Mouse (Mus musculus): ENCODE measurements around the gene Cdc42bpa. TPM values are rescaled to one million over a fixed set of nuclear protein-coding genes. Genes with fewer than 3 reads are reported as not detected.

The Cdc42bpa gene
- 13.5 and 13.8 TPM in 2 replicates for polyA plus RNA-seq (2016; fragmentation: Nextera tagmentation; extraction: Ambion mirVana)

- under 1% methylated on average over 104 of the region's 128 CpGs for WGBS (ENCODE audit: insufficient replicate concordance)
- Histone ChIP-seq H3K9ac (peak within 1 kb of the TSS; percentile 96), H3K36me3 (no peaks in the 10 kb centered on the region), H3K4me3 (peak within 1 kb of the TSS; percentile 91), H3K27me3 (replicated peaks) (no peaks in the 10 kb centered on the region; the same call in 1 of the 2 replicates), H3K27ac (peak within 1 kb of the TSS; percentile 96), H3K9me3 (replicated peaks) (no peaks in the 10 kb centered on the region), H3K4me2 (peak within 1 kb of the TSS; percentile 90), H3K4me1 (peaks cover 32% of the 10 kb centered on the region)
- peak; percentile 94 for ATAC-seq
Observed at GRCm38 (mm10) chr1:179959721-179960542, at the start of gene Cdc42bpa. Gene Cdc42bpa, plus strand, starts transcription at chr1:179960472.

DNA sequence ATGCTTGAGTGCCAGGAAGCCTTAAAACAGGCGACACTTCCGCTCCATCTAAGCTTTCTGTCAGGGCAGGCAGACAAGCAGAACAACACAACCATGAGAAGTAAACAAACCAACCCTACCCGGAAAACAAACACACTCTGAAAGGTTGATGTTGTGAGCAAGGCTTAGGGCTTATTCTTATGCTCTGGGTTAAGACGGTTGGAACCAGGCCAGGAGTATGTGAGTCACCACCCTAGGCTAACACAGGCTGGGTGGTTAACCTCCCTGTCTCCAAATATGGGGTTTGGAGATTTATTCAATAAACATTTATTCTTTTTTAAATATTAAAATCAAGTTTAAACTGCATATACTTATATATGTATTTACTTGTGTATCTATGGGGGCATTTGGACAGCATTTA is 46.8 kb upstream of the Cdc42bpa start:
- H3K9ac ChIP-seq: no peak overlapping the region
- H3K4me1 ChIP-seq: no peaks in the 10 kb centered on the region
- H3K4me2 ChIP-seq: no peak overlapping the region
- H3K4me3 ChIP-seq: no peak overlapping the region
- no peaks in the 10 kb centered on the region; the same call in 1 of the 2 replicates for H3K27me3 ChIP-seq (replicated peaks)
- no peak overlapping the region for H3K27ac ChIP-seq
- no peak for ATAC-seq
- no peaks in the 10 kb centered on the region for H3K36me3 ChIP-seq
- no peaks in the 10 kb centered on the region for H3K9me3 ChIP-seq (replicated peaks)
- WGBS (ENCODE audit: insufficient replicate concordance): 75% methylated on average over 4 of the region's 4 CpGs

- Histone ChIP-seq H3K9me3 (replicated peaks) (no peaks in the 10 kb centered on the region), H3K4me1 (no peaks in the 10 kb centered on the region), H3K9ac (no peak overlapping the region), H3K4me2 (no peak overlapping the region), H3K27ac (no peak overlapping the region), H3K27me3 (replicated peaks) (peaks cover 6% of the 10 kb centered on the region; the same call in 1 of the 2 replicates), H3K4me3 (no peak overlapping the region), H3K36me3 (no peaks in the 10 kb centered on the region)
- ATAC-seq: no peak
- WGBS (ENCODE audit: insufficient replicate concordance): 71% methylated on average over 4 of the region's 4 CpGs
Observed at GRCm38 (mm10) chr1:179917036-179917435, 43.2 kb upstream of the Cdc42bpa start.

DNA sequence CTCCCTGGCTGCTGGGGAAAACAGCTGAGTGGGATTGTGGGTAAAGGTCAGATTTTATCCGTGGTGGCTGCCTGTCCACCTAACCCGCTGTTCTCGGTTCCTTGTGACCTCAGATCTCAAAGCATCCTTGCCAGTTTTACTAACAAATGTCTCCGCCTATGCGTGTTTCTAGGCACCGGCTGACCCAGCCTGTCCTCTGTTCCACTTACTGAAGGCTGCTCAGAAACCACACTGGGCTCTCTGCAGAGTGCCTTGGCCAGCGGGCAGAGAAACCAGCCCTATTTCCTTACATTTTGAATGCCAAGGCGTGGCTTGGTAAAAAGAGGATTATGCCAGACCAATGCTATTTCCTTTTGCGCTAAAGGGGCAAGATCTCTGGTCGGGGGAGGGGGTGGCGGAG is 42.8 kb upstream of the Cdc42bpa start:
- Histone ChIP-seq H3K4me1 (no peaks in the 10 kb centered on the region), H3K9me3 (replicated peaks) (no peaks in the 10 kb centered on the region), H3K27me3 (replicated peaks) (peaks cover 6% of the 10 kb centered on the region; the same call in 1 of the 2 replicates), H3K9ac (no peak overlapping the region), H3K27ac (no peak overlapping the region), H3K4me3 (no peak overlapping the region), H3K4me2 (no peak overlapping the region), H3K36me3 (no peaks in the 10 kb centered on the region)
- no peak for ATAC-seq
- 64% methylated on average over 11 of the region's 11 CpGs for WGBS (ENCODE audit: insufficient replicate concordance)

GRCm38 (mm10) chr1:179919656-179920436 is 40.4 kb upstream of the Cdc42bpa start:
- no peaks in the 10 kb centered on the region for H3K4me1 ChIP-seq
- no peak overlapping the region for H3K4me3 ChIP-seq
- no peaks in the 10 kb centered on the region for H3K9me3 ChIP-seq (replicated peaks)
- peaks cover 6% of the 10 kb centered on the region; the same call in 1 of the 2 replicates for H3K27me3 ChIP-seq (replicated peaks)
- no peak overlapping the region for H3K4me2 ChIP-seq
- H3K36me3 ChIP-seq: no peaks in the 10 kb centered on the region
- no peak overlapping the region for H3K27ac ChIP-seq
- no peak for ATAC-seq
- H3K9ac ChIP-seq: no peak overlapping the region
- WGBS (ENCODE audit: insufficient replicate concordance): 78% methylated on average over 8 of the region's 8 CpGs

- 55% methylated on average over 10 of the region's 10 CpGs for WGBS (ENCODE audit: insufficient replicate concordance)
- H3K4me1 ChIP-seq: no peaks in the 10 kb centered on the region
- H3K9ac ChIP-seq: no peak overlapping the region
- no peak overlapping the region for H3K4me3 ChIP-seq
- H3K27ac ChIP-seq: no peak overlapping the region
- H3K9me3 ChIP-seq (replicated peaks): no peaks in the 10 kb centered on the region
- H3K4me2 ChIP-seq: no peak overlapping the region
- 0 out of 2 replicates have a peak, but pooled peaks cover 4% of the 10 kb centered on the region for H3K27me3 ChIP-seq (replicated peaks)
- no peak for ATAC-seq
- no peaks in the 10 kb centered on the region for H3K36me3 ChIP-seq
Observed at GRCm38 (mm10) chr1:179923661-179924405, 36.4 kb upstream of the Cdc42bpa start.

- Histone ChIP-seq H3K27me3 (replicated peaks) (no peaks in the 10 kb centered on the region), H3K4me2 (no peak overlapping the region), H3K4me1 (no peaks in the 10 kb centered on the region), H3K4me3 (no peak overlapping the region), H3K27ac (no peak overlapping the region), H3K36me3 (no peaks in the 10 kb centered on the region), H3K9me3 (replicated peaks) (no peaks in the 10 kb centered on the region), H3K9ac (no peak overlapping the region)
- 74% methylated on average over 6 of the region's 6 CpGs for WGBS (ENCODE audit: insufficient replicate concordance)
- no peak for ATAC-seq
Observed at GRCm38 (mm10) chr1:179926240-179926639, 34.0 kb upstream of the Cdc42bpa start.

- H3K36me3 ChIP-seq: no peaks in the 10 kb centered on the region
- H3K4me3 ChIP-seq: no peak overlapping the region
- H3K4me2 ChIP-seq: no peak overlapping the region
- H3K4me1 ChIP-seq: no peaks in the 10 kb centered on the region
- no peaks in the 10 kb centered on the region for H3K9me3 ChIP-seq (replicated peaks)
- no peak overlapping the region for H3K27ac ChIP-seq
- WGBS (ENCODE audit: insufficient replicate concordance): 52% methylated on average over 6 of the region's 6 CpGs
- no peak for ATAC-seq
- H3K9ac ChIP-seq: no peak overlapping the region
- no peaks in the 10 kb centered on the region for H3K27me3 ChIP-seq (replicated peaks)
Observed at GRCm38 (mm10) chr1:179927102-179927501, 33.2 kb upstream of the Cdc42bpa start.

GRCm38 (mm10) chr1:179928822-179929221 is 31.4 kb upstream of the Cdc42bpa start:
- no peak for ATAC-seq
- H3K4me1 ChIP-seq: no peaks in the 10 kb centered on the region
- H3K27ac ChIP-seq: no peak overlapping the region
- no peak overlapping the region for H3K4me2 ChIP-seq
- H3K9me3 ChIP-seq (replicated peaks): no peaks in the 10 kb centered on the region
- H3K36me3 ChIP-seq: no peaks in the 10 kb centered on the region
- no peak overlapping the region for H3K4me3 ChIP-seq
- 0 out of 2 replicates have a peak, but pooled peaks cover 4% of the 10 kb centered on the region for H3K27me3 ChIP-seq (replicated peaks)
- H3K9ac ChIP-seq: no peak overlapping the region
- WGBS (ENCODE audit: insufficient replicate concordance): 46% methylated on average over 7 of the region's 7 CpGs

GRCm38 (mm10) chr1:179931247-179931646 is 29.0 kb upstream of the Cdc42bpa start:
- Histone ChIP-seq H3K27me3 (replicated peaks) (peaks cover 4% of the 10 kb centered on the region; the same call in 1 of the 2 replicates), H3K36me3 (no peaks in the 10 kb centered on the region), H3K27ac (no peak overlapping the region), H3K4me1 (no peaks in the 10 kb centered on the region), H3K9ac (no peak overlapping the region), H3K9me3 (replicated peaks) (no peaks in the 10 kb centered on the region), H3K4me3 (no peak overlapping the region), H3K4me2 (no peak overlapping the region)
- ATAC-seq: no peak
- 79% methylated on average over 3 of the region's 3 CpGs for WGBS (ENCODE audit: insufficient replicate concordance)

GRCm38 (mm10) chr1:179934064-179934463 is 26.2 kb upstream of the Cdc42bpa start:
- 75% methylated on average over 3 of the region's 3 CpGs for WGBS (ENCODE audit: insufficient replicate concordance)
- H3K9ac ChIP-seq: no peak overlapping the region

More at GRCm38 (mm10) chr1:179934064-179934463, 26.2 kb upstream of the Cdc42bpa start:
- Histone ChIP-seq H3K27ac (no peak overlapping the region), H3K4me2 (no peak overlapping the region), H3K4me1 (no peaks in the 10 kb centered on the region), H3K9me3 (replicated peaks) (no peaks in the 10 kb centered on the region), H3K36me3 (no peaks in the 10 kb centered on the region), H3K27me3 (replicated peaks) (peaks cover 4% of the 10 kb centered on the region; the same call in 1 of the 2 replicates), H3K4me3 (no peak overlapping the region)
- no peak for ATAC-seq

Data from liver, embryonic 12.5 days (tissue).